Mouse (Mus musculus) adrenal gland, adult 8-10 months (tissue): ENCODE data around the gene Ctxn1. TPM values are rescaled to one million over a fixed set of nuclear protein-coding genes. Genes with fewer than 3 reads are reported as not detected.
A peak's percentile ranks its signal among the peaks of the same experiment; 100 is the strongest.
"Not testable (repeated sequence)": the region's sequence is repeated elsewhere in the genome, so short reads cannot be mapped to it uniquely, and the experiment has no call there.

Source experiments
- DNase-seq: peaks from one replicate; pipeline ENCODE4 v3.0.0; 2022
- total RNA-seq, 4 experiments: library from RNA; stranded (reverse); gene quantifications; 2 replicates each; pipeline ENCODE4 v1.2.4; 2022

The Ctxn1 gene
- total RNA-seq = 10 to 100 TPM in 2 of 4 experiments, 1 to 10 TPM in 2; 6.9 to 13.5 (median 11.0) TPM

GRCm38 (mm10) chr8:4259125-4259804, at the start of gene Ctxn1:
Ctxn1 (minus strand) TSS chr8:4259274.
- DNase-seq = peak; percentile 92

DNA sequence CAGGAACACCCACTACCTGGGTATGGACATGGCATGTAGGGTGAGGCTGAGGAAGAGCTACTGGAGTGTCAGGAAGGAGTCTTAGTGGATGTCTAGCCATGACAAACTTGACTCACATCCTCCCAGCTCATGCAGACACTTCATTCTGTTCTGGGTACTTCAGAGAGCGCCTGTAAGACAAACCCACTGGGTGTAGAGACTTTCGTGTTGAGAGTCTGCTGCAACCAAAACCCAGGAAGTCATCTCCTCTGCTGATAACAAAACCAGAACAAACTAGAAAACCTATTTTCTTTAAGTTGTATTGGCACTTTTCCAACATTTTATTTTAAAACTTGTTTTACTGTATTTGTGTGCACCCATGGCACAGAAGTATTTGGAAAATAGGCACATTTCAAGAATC, 46.8 kb upstream of the Ctxn1 start:
- DNase-seq = no peak

DNA sequence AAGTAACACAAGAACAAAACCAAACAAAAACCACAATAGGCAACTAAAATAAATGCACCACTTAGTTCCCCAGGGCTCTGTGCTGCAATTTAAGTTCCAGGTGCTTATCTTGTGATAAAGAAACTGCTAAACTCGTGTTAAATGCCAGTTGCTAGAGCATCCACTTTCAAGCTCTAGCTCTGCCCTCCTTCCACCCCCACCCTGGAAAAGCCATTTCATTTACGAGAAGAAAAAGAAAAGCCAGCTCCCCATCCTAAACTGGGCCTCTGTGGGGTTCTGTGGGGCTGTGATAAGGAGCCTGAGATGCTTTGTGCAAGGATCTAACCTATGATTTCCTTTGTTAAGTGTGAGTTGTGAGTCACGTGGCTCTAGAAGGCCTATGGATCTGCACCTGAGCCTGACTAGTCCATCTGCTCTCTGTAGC, 45.1 kb upstream of the Ctxn1 start:
- no peak for DNase-seq

- DNase-seq = no peak
Measured at GRCm38 (mm10) chr8:4297822-4298221, 38.7 kb upstream of the Ctxn1 start.

DNA sequence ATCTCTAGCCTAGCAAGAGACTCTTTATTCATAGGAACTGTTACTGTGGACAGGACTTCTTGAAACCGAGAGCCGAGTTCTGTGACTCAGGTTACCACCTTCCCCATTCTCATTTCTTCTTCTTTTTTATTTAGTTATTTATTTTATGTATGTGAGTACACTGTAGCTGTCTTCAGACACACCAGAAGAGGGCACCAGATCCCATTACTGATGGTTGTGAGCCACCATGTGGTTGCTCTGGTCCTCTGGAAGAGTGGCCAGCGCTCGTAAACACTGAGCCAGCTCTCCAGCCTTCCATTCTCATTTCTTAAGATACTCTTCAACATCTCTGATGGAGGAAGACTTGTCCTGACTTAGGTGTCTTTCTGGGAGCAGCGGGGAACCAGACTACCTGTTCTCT, 33.7 kb upstream of the Ctxn1 start:
- no peak for DNase-seq

DNA sequence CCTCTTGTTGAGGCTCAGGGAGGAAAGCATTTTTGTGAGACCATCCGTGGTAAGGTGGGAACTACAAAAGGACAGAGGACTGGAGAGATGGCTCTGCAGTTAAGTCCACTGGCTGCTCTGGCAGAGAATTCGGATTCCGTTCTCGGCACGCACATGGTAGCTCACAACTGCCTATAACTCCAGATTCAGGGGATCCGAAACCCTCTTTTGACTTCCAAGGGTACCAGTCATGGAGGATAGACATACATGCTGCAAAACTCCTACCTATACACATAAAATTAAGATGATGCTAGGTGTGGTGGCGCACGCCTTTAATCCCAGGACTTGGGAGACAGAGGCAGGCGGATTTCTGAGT, 17.0 kb upstream of the Ctxn1 start:
- DNase-seq = no peak

- peak; percentile 95 for DNase-seq
Measured at GRCm38 (mm10) chr8:4275275-4276110, 16.4 kb upstream of the Ctxn1 start, which contains the start of gene Timm44. Timm44 (minus strand) TSS chr8:4275913.

DNA sequence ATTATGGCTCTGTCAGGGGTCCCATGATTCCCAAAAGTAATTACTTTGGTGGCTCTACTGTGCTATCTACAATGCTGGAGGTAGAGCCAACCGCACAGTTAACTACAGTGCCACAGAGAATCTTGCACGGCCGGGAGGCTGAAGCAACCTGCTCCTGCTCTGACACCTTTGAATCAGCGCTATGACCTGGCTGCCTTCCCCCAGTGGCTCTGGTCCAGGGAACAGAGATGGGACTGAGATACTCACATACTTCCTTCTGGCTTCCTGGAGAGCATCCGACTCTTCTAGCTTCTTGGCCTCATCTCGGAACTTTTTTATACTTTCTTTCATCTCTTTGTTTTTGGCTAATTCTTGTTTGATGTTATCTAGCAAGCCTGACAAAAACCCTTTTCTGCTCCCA, 10.5 kb upstream of the Ctxn1 start:
- DNase-seq = no peak

GRCm38 (mm10) chr8:4267627-4268026, 8.6 kb upstream of the Ctxn1 start:
- DNase-seq = peak; percentile 9

GRCm38 (mm10) chr8:4265160-4265914, 6.3 kb upstream of the Ctxn1 start:
- DNase-seq = no peak

GRCm38 (mm10) chr8:4263105-4263791, 4.2 kb upstream of the Ctxn1 start:
- no peak for DNase-seq

DNA sequence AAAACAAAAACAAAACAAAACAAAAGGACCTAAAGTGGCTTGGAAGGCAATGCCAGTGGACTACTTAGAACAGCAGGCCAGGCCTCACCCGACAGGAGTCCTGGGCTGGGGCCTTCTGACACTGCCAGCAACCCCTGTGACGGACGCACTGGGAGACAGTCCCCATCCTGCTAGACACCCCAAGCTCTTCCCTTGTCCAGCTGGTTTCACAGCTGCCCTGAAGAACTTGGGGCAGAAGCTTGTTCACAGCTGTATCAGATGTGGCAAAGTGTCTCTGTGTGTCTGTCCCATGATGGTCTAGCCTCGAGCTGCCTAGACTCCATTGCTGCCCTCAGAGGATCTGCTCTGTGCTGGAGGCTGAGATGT, 714 bp upstream of the Ctxn1 start:
- DNase-seq = no peak

DNA sequence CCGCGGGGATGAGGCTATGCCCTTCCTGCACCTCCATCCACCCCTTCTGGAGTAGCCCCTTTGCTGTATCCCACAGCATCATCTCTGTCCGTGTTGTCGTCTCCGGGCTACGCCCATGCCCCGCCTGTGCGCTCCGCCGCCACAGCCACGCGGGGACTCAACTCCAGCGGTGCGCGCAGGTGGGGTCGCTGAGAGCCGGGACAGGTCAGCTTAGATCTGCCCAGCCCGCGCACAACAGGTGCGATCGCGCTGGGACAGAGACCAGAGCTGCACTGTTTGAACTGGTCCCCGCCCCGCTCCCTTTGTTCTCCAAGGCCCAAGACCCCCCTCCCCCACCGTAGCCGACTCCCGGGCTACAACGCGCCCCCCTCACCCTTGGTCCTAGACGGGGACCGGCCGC, 396 bp downstream of the Ctxn1 start:
- no peak for DNase-seq

DNA sequence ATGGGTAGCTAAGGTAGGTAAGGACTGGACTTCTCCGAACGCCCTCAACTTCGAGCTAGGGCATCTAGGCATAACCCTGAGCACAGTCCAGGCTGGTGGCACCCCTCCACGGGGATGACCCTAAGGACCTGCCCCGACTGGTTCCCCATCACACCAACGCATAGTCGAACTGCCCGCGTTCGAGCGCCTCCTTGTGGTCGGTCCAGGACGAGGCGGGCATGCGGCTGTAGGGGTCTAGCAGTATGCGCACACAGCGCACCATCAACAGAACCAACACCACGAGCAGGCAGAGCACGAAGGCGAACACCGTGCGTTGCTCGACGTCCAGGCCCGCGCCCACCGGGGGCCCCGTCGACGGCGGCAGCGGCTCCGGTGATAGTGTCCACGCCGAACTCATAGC, 841 bp downstream of the Ctxn1 start:
- DNase-seq = no peak

DNA sequence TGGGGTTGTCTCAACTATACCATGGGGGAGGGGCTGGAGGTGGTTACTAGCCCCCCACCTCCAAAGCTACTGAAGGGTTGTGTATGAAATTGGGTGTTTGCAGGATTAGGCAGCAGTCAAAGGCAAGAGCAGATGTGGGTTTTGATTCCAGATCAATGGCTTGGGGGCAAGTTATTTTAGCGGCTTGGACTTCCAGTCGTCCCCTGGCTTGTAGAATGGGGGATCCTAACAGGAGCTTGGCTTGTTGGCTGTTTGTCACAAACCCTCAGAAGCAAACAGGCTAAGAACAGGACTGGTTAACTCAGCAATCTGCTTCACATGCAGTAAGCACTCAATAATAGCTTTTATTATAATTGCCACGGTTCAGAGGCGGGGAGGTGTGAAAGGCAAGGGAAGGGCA, 1.7 kb downstream of the Ctxn1 start:
- DNase-seq = no peak

DNA sequence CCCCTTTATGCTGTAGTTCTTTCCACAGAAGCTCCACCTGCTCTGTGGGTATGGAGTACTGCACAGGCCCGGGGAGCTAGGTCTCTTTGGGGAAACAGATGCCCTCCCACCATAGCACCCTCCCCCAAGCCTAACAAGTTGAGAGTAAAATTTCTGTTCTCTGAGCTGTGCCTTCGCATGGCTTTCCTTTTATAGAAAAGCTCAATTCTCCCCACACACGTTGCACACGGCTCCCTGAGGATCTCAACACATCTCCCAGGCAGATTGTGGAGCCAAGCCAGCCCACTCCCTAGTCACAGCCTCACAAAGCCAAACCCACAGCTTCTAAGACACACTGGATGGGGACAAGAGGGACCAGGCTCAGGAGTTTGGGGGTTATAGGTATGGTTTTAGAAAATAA, 2.2 kb downstream of the Ctxn1 start:
- no peak for DNase-seq

GRCm38 (mm10) chr8:4255471-4255870, 3.6 kb downstream of the Ctxn1 start:
- not testable (repeated sequence) for DNase-seq

DNA sequence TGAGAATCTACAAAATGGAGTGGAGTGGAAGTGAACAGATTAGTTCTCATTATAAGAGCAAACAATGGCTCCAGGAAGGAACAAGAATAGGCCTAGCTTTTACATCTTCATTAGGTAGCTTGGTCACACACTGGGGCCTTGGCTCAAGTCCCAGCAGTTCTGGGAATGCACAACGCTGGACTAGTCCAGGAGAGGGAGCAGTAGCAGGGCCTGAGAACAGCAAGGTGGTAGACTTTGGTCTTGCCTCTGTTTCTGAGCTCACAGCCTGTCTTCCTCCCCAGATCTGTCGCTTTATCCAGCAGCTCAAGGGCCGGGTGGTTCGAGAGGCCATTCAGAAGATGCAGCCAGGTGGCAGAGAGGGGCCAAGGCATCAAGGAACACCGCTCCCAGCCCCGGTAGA, 5.1 kb downstream of the Ctxn1 start:
- no peak for DNase-seq

DNA sequence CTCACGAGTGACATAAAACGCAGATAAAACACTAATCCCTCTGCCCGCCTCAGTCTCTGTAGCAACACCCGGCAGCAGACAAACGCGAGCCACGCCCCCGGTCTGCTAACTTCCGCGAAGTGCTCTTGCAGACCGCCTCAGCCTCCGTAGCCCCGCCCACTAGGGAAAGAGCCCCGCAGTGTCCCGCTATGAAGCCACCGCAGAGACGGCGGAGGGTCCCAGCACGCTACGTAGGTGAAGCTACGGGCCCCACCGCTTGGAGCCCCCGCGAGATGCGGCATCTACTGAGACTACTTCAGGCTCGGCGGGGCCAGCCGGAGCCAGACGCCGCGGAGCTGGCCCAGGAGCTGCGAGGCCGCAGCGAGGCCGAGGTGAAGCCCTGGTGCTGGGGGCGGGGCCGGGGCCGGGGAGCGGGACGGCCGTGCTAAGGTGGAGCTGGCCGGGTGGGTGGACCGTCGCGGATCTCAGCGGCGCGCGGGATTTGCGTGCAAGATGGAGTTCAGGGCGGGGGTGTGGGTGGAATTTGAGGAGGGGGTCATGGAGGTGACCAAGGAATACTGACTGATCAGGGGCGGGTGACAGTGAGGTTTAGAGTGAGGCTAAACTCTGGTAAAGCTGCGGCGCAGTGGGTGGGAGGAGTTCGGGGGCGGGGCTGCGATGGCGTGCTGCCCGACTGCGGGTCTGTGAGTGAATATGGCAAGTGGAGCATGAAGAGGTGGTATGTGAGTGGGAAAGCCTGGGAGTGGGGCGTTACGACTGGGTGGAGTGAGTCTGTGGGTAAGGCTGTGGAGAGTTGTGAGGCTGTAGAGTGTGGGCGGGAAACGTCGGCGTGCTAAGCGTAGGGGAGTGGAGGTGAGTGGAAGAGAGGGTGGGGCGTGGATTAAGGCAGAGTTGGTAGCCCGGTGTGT, 5.9 kb downstream of the Ctxn1 start, which contains the start of gene Snapc2:
TSS of gene Snapc2 (plus strand) at position 147 of the 908 bp plus-strand sequence.
- peak; percentile 93 for DNase-seq

GRCm38 (mm10) chr8:4252116-4252760, 6.8 kb downstream of the Ctxn1 start:
- DNase-seq = no peak
